Mouse (Mus musculus) limb, embryonic 11.5 days (tissue): ENCODE results near the gene Gm28035. TPM values are rescaled to one million over a fixed set of nuclear protein-coding genes. Genes with fewer than 3 reads are reported as not detected.

Experiments used
- ATAC-seq: fragments of 200-750 bp; cut with Nextera tagmentation; 2 replicates; pipeline ENCODE4 v1.8.0; 2017; ENCODE audit warnings: low read depth; ENCODE audit not compliant: insufficient number of reproducible peaks, low FRiP score, low TSS enrichment
- DNase-seq: peaks from one replicate; pipeline ENCODE4 v3.0.0-alpha.2; 2015; ENCODE audit warnings: low spot score
- H3K27ac ChIP-seq: fragments of 300-500 bp; sonication (generic); replicated peaks from 2 replicates; pipeline ENCODE4 v1.5.1; 2014; ENCODE audit warnings: low read depth, mild to moderate bottlenecking, low read length
- H3K27me3 ChIP-seq: fragments of 300-500 bp; sonication (generic); 2 replicates; pipeline ENCODE4 v1.6.1; 2014; ENCODE audit warnings: mild to moderate bottlenecking, low read length, mixed read lengths; ENCODE audit not compliant: control insufficient read depth, insufficient read depth
- H3K36me3 ChIP-seq: fragments of 300-500 bp; sonication (generic); 2 replicates; pipeline ENCODE4 v1.6.1; 2014; ENCODE audit warnings: mild to moderate bottlenecking, low read length, moderate library complexity, mixed read lengths; ENCODE audit not compliant: control insufficient read depth, insufficient read depth
- H3K4me1 ChIP-seq: fragments of 300-500 bp; sonication (generic); 2 replicates; pipeline ENCODE4 v1.6.1; 2014; ENCODE audit warnings: low read length, mixed read lengths; ENCODE audit not compliant: control insufficient read depth, insufficient read depth
- H3K4me2 ChIP-seq: fragments of 300-500 bp; sonication (generic); 2 replicates; pipeline ENCODE4 v1.6.1; 2014; ENCODE audit warnings: low read depth, mild to moderate bottlenecking, moderate library complexity; ENCODE audit not compliant: severe bottlenecking
- H3K4me3 ChIP-seq: fragments of 300-500 bp; sonication (generic); 2 replicates; pipeline ENCODE4 v1.5.1; 2014; ENCODE audit warnings: low read depth, low read length
- H3K9ac ChIP-seq: fragments of 300-500 bp; sonication (generic); 2 replicates; pipeline ENCODE4 v1.6.1; 2014; ENCODE audit warnings: mild to moderate bottlenecking, low read length
- H3K9me3 ChIP-seq: fragments of 300-500 bp; sonication (generic); 2 replicates; pipeline ENCODE4 v1.6.1; 2016; ENCODE audit warnings: low read length; ENCODE audit not compliant: control insufficient read depth
- WGBS: fragments of 180-500 bp; shearing (Covaris S2); extraction: QIAGEN DNeasy Blood & Tissue Kit; methylation state at CpG from one replicate; pipeline ENCODE4 v1.1.7; 2014; 5-methylcytosine and 5-hydroxymethylcytosine counted together
- polyA plus RNA-seq: library from polyadenylated mRNA; unstranded; fragments of >200 nt; fragmentation: Nextera tagmentation; extraction: Ambion mirVana; gene quantifications from 2 replicates; pipeline ENCODE4 v1.2.1, GENCODE M21; 2014

Gm28035 gene
- polyA plus RNA-seq, 1 experiment from 2014 or later, result 0.09 TPM

- no peaks in the 10 kb centered on the region for H3K27me3 ChIP-seq
- DNase-seq, result no peak
- no peak overlapping the region for H3K4me3 ChIP-seq
- H3K4me2 ChIP-seq, result no peak overlapping the region
- H3K9ac ChIP-seq, result no peak overlapping the region
- H3K27ac ChIP-seq, result no peak overlapping the region
- ATAC-seq, result no peak
- H3K9me3 ChIP-seq, result no peaks in the 10 kb centered on the region
- 56% methylated on average over 4 of the region's 4 CpGs for WGBS
- peaks cover under 1% of the 10 kb centered on the region for H3K36me3 ChIP-seq
- peaks cover 14% of the 10 kb centered on the region for H3K4me1 ChIP-seq
Measured at GRCm38 (mm10) chr2:30268371-30268770, 28.0 kb downstream of the Gm28035 start.

- Histone ChIP-seq H3K4me2 (no peak overlapping the region), H3K4me3 (no peak overlapping the region), H3K4me1 (peaks cover 14% of the 10 kb centered on the region), H3K9me3 (no peaks in the 10 kb centered on the region), H3K36me3 (no peaks in the 10 kb centered on the region), H3K9ac (no peak overlapping the region), H3K27ac (no peak overlapping the region), H3K27me3 (no peaks in the 10 kb centered on the region)
- no peak for ATAC-seq
- no peak for DNase-seq
- WGBS, result 92% methylated on average over 17 of the region's 17 CpGs
Measured at GRCm38 (mm10) chr2:30269241-30269990, 29.0 kb downstream of the Gm28035 start.

DNA sequence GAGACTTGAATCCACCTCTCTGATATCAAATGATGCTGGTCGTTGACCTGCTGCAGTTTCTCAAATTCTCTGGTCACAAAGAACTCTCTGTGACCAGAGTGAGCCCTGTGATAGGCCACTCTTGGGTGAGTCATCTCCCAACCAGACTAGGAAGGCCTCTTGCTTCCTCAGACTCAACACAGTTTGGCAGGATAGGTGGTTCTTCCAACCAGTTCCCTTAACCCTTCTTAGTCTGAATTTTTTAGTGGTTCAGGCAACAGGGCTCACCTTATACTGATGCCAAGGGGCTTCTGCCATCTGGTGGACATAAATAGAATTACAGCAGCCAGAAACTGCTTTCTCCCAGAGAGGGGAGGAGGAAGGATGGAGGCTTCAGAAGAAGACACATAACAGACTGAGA lies 29.8 kb downstream of the Gm28035 start:
- Histone ChIP-seq H3K27me3 (no peaks in the 10 kb centered on the region), H3K4me2 (no peak overlapping the region), H3K4me1 (peaks cover 9% of the 10 kb centered on the region), H3K4me3 (no peak overlapping the region), H3K9ac (no peak overlapping the region), H3K27ac (no peak overlapping the region), H3K9me3 (no peaks in the 10 kb centered on the region), H3K36me3 (no peaks in the 10 kb centered on the region)
- ATAC-seq, result no peak
- peak; percentile 53 for DNase-seq
- 59% methylated on average over 1 of the region's 1 CpGs for WGBS

DNA sequence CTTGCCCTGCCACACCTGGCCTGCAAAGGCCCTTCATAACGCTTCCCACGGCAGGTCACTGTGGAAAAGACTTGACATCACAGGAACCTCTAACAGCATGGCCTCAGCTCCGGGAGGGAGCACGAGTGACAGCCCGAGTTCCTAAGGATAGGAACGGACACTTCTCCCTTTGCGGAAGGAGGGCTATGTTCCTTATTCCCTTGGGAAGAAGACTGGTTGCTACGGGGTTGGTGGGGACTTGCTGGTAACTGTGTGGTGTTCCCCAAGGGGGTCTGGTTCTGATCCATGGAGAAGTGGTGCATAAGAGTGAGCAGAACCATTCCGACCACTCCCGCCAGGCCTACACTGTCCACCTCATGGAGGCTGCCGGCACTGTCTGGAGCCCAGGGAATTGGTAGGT lies 40.4 kb downstream of the Gm28035 start, which contains the start of gene Gm28038:
Gene Gm28038, plus strand, starts transcription at position 301 of the 400 bp plus-strand sequence.
- 90% methylated on average over 11 of the region's 11 CpGs for WGBS
- H3K36me3 ChIP-seq, result no peaks in the 10 kb centered on the region
- H3K4me2 ChIP-seq, result no peak within 1 kb of the TSS
- ATAC-seq (no peak), DNase-seq (no peak)
- no peak within 1 kb of the TSS for H3K27ac ChIP-seq
- no peak within 1 kb of the TSS for H3K4me3 ChIP-seq
- H3K4me1 ChIP-seq, result peaks cover 5% of the 10 kb centered on the region
- H3K9ac ChIP-seq, result no peak within 1 kb of the TSS
- no peaks in the 10 kb centered on the region for H3K9me3 ChIP-seq
- no peaks in the 10 kb centered on the region for H3K27me3 ChIP-seq

DNA sequence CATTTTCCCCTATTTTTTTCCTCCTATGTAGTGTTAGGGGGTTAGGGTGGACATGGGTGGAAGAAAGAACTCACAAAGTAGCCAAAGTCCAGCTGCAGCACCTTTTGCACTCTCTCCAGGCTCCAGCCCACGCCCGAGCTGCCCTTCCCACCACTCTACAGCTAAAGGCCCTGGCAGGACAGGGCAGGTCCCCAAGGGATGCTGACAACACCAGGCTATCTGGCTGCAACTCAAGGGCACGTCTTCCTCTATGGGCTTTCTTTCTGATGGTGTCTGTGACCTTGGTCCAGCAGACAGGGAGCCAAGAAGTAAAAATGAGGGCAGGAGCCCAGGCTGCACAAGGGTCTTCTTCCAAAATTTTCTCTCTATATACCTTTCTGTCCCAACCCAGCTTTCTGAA lies 41.3 kb downstream of the Gm28035 start:
- Histone ChIP-seq H3K9me3 (no peaks in the 10 kb centered on the region), H3K9ac (no peak overlapping the region), H3K36me3 (no peaks in the 10 kb centered on the region), H3K27ac (no peak overlapping the region), H3K4me2 (no peak overlapping the region), H3K4me3 (no peak overlapping the region), H3K4me1 (peaks cover 5% of the 10 kb centered on the region), H3K27me3 (no peaks in the 10 kb centered on the region)
- ATAC-seq (no peak), DNase-seq (no peak)
- 93% methylated on average over 3 of the region's 3 CpGs for WGBS

DNA sequence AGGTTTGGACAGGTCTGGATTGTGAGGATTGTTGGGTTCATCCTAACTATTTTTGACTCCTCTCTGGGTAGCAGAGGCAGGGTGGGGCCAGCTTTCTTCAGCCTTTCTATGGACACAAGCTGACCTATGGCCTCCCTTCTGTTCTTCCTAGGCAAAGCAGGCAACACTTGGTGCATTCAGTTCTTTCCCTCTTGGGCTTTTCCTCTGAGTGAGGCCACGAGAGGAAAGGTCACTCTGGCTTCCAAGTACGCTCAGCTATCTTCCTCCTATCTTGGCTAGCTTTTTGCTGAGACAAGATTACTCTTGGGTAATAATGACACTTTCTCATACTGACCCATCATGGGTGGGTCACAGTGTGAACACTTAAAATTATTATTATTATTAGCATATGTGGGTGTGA lies 42.8 kb downstream of the Gm28035 start:
- Histone ChIP-seq H3K4me3 (no peak overlapping the region), H3K27me3 (no peaks in the 10 kb centered on the region), H3K4me2 (no peak overlapping the region), H3K36me3 (no peaks in the 10 kb centered on the region), H3K9ac (no peak overlapping the region), H3K9me3 (no peaks in the 10 kb centered on the region), H3K27ac (no peak overlapping the region), H3K4me1 (peaks cover 13% of the 10 kb centered on the region)
- WGBS, result 95% methylated on average over 2 of the region's 2 CpGs
- DNase-seq (no peak), ATAC-seq (no peak)

- no peak overlapping the region; the same call in 1 of the 2 replicates for H3K9ac ChIP-seq
- no peaks in the 10 kb centered on the region for H3K27me3 ChIP-seq
- ATAC-seq, result no peak
- WGBS, result 93% methylated on average over 5 of the region's 5 CpGs
- H3K9me3 ChIP-seq, result no peaks in the 10 kb centered on the region
- no peak for DNase-seq
- no peak overlapping the region for H3K27ac ChIP-seq
- H3K4me3 ChIP-seq, result peak overlapping the region; percentile 84
- H3K4me1 ChIP-seq, result peaks cover 13% of the 10 kb centered on the region
- H3K4me2 ChIP-seq, result peak overlapping the region; percentile 75
- H3K36me3 ChIP-seq, result 0 out of 2 replicates have a peak, but pooled peaks cover 2% of the 10 kb centered on the region
Measured at GRCm38 (mm10) chr2:30285004-30285403, 44.6 kb downstream of the Gm28035 start.

- Histone ChIP-seq H3K27ac (no peak overlapping the region), H3K9ac (peak overlapping the region; percentile 9), H3K36me3 (0 out of 2 replicates have a peak, but pooled peaks cover 2% of the 10 kb centered on the region), H3K27me3 (no peaks in the 10 kb centered on the region), H3K9me3 (no peaks in the 10 kb centered on the region), H3K4me2 (peak overlapping the region; percentile 75), H3K4me1 (peaks cover 13% of the 10 kb centered on the region), H3K4me3 (peak overlapping the region; percentile 84)
- ATAC-seq (peak; percentile 45), DNase-seq (no peak)
- WGBS, result 16% methylated on average over 38 of the region's 38 CpGs
Measured at GRCm38 (mm10) chr2:30285416-30286181, 45.2 kb downstream of the Gm28035 start.
